Mouse (Mus musculus): ENCODE measurements around the gene Cttnbp2. TPM values are rescaled to one million over a fixed set of nuclear protein-coding genes. Genes with fewer than 3 reads are reported as not detected.

Gene Cttnbp2
- polyA plus RNA-seq, 1 experiment from 2014 or later = 15.0 TPM

DNA sequence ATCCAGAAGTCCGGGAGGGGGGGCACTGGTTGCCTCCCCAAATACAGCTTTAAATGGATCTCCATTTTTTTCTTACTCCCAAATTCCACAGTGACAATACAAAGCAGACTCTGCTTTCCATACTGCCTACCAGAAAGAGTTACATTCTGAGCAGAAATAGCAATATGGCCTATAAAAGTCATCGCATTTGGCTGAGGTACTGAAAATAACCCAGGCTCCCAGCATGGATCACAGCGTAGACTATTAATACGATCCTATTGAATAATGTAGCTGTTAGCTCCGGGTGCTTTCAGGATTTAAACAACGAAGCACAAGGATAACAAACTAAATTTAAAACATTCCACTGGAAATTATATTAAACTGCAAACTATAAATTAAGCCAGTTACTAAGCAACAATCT, 2.8 kb downstream of the Cttnbp2 start:
- Histone ChIP-seq H3K27me3 (ENCODE audit: control insufficient read depth, insufficient read depth, low read length) (no peaks in the 10 kb centered on the region), H3K4me3 (replicated peaks; ENCODE audit: low read length) (no peak overlapping the region), H3K4me2 (ENCODE audit: low read depth, low read length) (no peak overlapping the region), H3K36me3 (ENCODE audit: control insufficient read depth, insufficient read depth, low read length) (no peaks in the 10 kb centered on the region), H3K9me3 (replicated peaks; ENCODE audit: control insufficient read depth, low read length) (no peaks in the 10 kb centered on the region), H3K27ac (ENCODE audit: low read length) (no peak overlapping the region), H3K9ac (ENCODE audit: low read length) (no peak overlapping the region), H3K4me1 (ENCODE audit: control insufficient read depth, insufficient read depth, low read length) (peaks cover 17% of the 10 kb centered on the region)
- WGBS = 52% methylated on average over 6 of the region's 6 CpGs
- ATAC-seq (ENCODE audit: insufficient read depth, low FRiP score) = no peak

GRCm38 (mm10) chr6:18508036-18508435, 6.6 kb downstream of the Cttnbp2 start:
- no peak overlapping the region for H3K4me2 ChIP-seq (ENCODE audit: low read depth, low read length)
- H3K27me3 ChIP-seq (ENCODE audit: control insufficient read depth, insufficient read depth, low read length) = no peaks in the 10 kb centered on the region
- no peak overlapping the region for H3K4me3 ChIP-seq (replicated peaks; ENCODE audit: low read length)
- H3K9me3 ChIP-seq (replicated peaks; ENCODE audit: control insufficient read depth, low read length) = no peaks in the 10 kb centered on the region
- no peaks in the 10 kb centered on the region for H3K36me3 ChIP-seq (ENCODE audit: control insufficient read depth, insufficient read depth, low read length)
- peaks cover 2% of the 10 kb centered on the region for H3K4me1 ChIP-seq (ENCODE audit: control insufficient read depth, insufficient read depth, low read length)
- WGBS = 46% methylated on average over 2 of the region's 2 CpGs
- no peak overlapping the region for H3K27ac ChIP-seq (ENCODE audit: low read length)
- ATAC-seq (ENCODE audit: insufficient read depth, low FRiP score) = no peak
- H3K9ac ChIP-seq (ENCODE audit: low read length) = no peak overlapping the region

GRCm38 (mm10) chr6:18499833-18500232, 14.8 kb downstream of the Cttnbp2 start:
- 59% methylated on average over 5 of the region's 5 CpGs for WGBS
- no peaks in the 10 kb centered on the region for H3K27me3 ChIP-seq (ENCODE audit: control insufficient read depth, insufficient read depth, low read length)
- H3K4me1 ChIP-seq (ENCODE audit: control insufficient read depth, insufficient read depth, low read length) = no peaks in the 10 kb centered on the region
- no peak overlapping the region for H3K4me2 ChIP-seq (ENCODE audit: low read depth, low read length)
- no peak overlapping the region for H3K4me3 ChIP-seq (replicated peaks; ENCODE audit: low read length)
- no peaks in the 10 kb centered on the region for H3K9me3 ChIP-seq (replicated peaks; ENCODE audit: control insufficient read depth, low read length)
- no peaks in the 10 kb centered on the region for H3K36me3 ChIP-seq (ENCODE audit: control insufficient read depth, insufficient read depth, low read length)
- H3K9ac ChIP-seq (ENCODE audit: low read length) = no peak overlapping the region
- no peak overlapping the region for H3K27ac ChIP-seq (ENCODE audit: low read length)
- no peak for ATAC-seq (ENCODE audit: insufficient read depth, low FRiP score)

DNA sequence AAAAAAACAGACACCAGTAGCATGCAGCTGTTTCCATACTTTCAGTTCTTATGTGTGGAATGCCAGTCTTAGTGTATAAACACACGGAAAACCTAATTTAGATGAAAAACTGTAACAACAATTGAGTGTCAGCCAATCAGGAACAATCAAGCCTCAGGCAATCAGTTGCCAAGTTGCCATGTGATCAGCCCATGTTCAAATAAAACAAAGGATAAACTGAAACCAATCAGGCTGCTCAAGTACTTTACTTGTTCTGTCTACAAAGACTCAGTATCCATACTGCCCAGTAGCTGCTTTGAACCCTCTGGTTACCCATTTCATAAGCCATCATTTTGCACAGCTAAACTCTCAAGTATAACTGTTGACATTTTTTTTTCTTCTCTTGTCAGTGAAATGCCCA, 21.7 kb downstream of the Cttnbp2 start:
- Histone ChIP-seq H3K27me3 (ENCODE audit: control insufficient read depth, insufficient read depth, low read length) (no peaks in the 10 kb centered on the region), H3K4me1 (ENCODE audit: control insufficient read depth, insufficient read depth, low read length) (no peaks in the 10 kb centered on the region), H3K4me2 (ENCODE audit: low read depth, low read length) (no peak overlapping the region), H3K9me3 (replicated peaks; ENCODE audit: control insufficient read depth, low read length) (no peaks in the 10 kb centered on the region), H3K4me3 (replicated peaks; ENCODE audit: low read length) (no peak overlapping the region), H3K36me3 (ENCODE audit: control insufficient read depth, insufficient read depth, low read length) (no peaks in the 10 kb centered on the region), H3K9ac (ENCODE audit: low read length) (no peak overlapping the region), H3K27ac (ENCODE audit: low read length) (no peak overlapping the region)
- no peak for ATAC-seq (ENCODE audit: insufficient read depth, low FRiP score)
- 63% methylated on average over 1 of the region's 1 CpGs for WGBS

DNA sequence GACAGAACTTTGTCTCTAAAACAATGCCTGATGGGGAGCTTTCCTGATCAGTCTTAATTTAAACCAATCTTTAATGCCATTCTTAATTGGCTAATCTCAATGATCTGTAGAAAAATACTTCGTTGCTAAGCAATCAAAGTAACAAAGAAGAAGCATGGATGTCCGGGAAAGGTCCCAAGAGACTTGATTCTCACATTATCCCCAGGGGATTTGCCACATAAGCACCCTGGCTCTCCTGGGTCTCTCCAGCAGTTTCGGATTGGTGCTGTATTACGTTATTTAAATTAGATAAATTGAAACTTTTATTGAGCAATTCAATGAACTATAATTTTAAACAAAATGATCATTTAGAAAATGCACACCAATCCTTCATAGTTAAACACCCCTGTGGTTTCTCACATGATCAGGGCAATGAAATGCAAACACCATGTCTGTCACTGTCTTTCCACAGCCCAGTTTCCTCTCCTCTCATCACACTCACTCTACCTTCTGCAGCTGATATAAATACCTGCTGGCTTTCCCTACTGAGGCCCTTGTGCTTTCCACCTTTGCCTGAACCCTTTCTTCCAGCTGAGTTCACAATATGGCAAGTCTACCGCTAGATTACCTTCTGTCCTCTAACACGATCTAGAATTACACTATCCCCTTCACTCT, 22.3 kb downstream of the Cttnbp2 start:
- Histone ChIP-seq H3K4me3 (replicated peaks; ENCODE audit: low read length) (no peak overlapping the region), H3K4me1 (ENCODE audit: control insufficient read depth, insufficient read depth, low read length) (no peaks in the 10 kb centered on the region), H3K27me3 (ENCODE audit: control insufficient read depth, insufficient read depth, low read length) (no peaks in the 10 kb centered on the region), H3K9me3 (replicated peaks; ENCODE audit: control insufficient read depth, low read length) (no peaks in the 10 kb centered on the region), H3K4me2 (ENCODE audit: low read depth, low read length) (no peak overlapping the region), H3K36me3 (ENCODE audit: control insufficient read depth, insufficient read depth, low read length) (no peaks in the 10 kb centered on the region), H3K9ac (ENCODE audit: low read length) (no peak overlapping the region), H3K27ac (ENCODE audit: low read length) (no peak overlapping the region)
- no peak for ATAC-seq (ENCODE audit: insufficient read depth, low FRiP score)
- WGBS = 77% methylated on average over 6 of the region's 6 CpGs

DNA sequence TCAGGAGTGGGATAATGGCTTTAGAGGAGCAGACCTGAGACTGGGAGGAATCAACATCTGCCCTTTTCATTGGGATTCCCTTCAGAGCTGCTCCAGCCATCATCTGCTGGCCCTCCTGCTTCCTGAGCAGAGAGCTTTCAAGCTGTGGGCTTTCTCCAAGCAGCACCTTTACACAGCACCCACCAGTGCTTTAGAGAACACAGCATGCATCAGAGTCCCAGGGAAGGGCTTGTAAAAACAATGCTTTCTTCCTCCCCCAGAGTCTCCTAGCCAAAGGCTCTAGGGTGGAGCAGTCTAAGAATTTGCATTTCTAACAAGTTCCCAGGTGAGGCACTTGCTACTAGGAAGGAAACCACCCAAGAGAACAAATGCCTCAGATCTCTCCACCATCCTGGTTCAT, 29.6 kb downstream of the Cttnbp2 start:
- no peak overlapping the region for H3K4me2 ChIP-seq (ENCODE audit: low read depth, low read length)
- no peak overlapping the region for H3K27ac ChIP-seq (ENCODE audit: low read length)
- H3K4me1 ChIP-seq (ENCODE audit: control insufficient read depth, insufficient read depth, low read length) = peaks cover 5% of the 10 kb centered on the region
- H3K36me3 ChIP-seq (ENCODE audit: control insufficient read depth, insufficient read depth, low read length) = 0 out of 2 replicates have a peak, but pooled peaks cover 5% of the 10 kb centered on the region
- no peak overlapping the region for H3K9ac ChIP-seq (ENCODE audit: low read length)
- no peaks in the 10 kb centered on the region for H3K9me3 ChIP-seq (replicated peaks; ENCODE audit: control insufficient read depth, low read length)
- no peaks in the 10 kb centered on the region for H3K27me3 ChIP-seq (ENCODE audit: control insufficient read depth, insufficient read depth, low read length)
- no peak for ATAC-seq (ENCODE audit: insufficient read depth, low FRiP score)
- H3K4me3 ChIP-seq (replicated peaks; ENCODE audit: low read length) = no peak overlapping the region

- Histone ChIP-seq H3K36me3 (ENCODE audit: control insufficient read depth, insufficient read depth, low read length) (0 out of 2 replicates have a peak, but pooled peaks cover 5% of the 10 kb centered on the region), H3K9ac (ENCODE audit: low read length) (no peak overlapping the region), H3K27me3 (ENCODE audit: control insufficient read depth, insufficient read depth, low read length) (no peaks in the 10 kb centered on the region), H3K4me2 (ENCODE audit: low read depth, low read length) (no peak overlapping the region), H3K27ac (ENCODE audit: low read length) (no peak overlapping the region), H3K4me1 (ENCODE audit: control insufficient read depth, insufficient read depth, low read length) (peaks cover 5% of the 10 kb centered on the region), H3K4me3 (replicated peaks; ENCODE audit: low read length) (no peak overlapping the region), H3K9me3 (replicated peaks; ENCODE audit: control insufficient read depth, low read length) (no peaks in the 10 kb centered on the region)
- WGBS = 69% methylated on average over 5 of the region's 5 CpGs
- ATAC-seq (ENCODE audit: insufficient read depth, low FRiP score) = no peak
Measured at GRCm38 (mm10) chr6:18484061-18484460, 30.6 kb downstream of the Cttnbp2 start.

GRCm38 (mm10) chr6:18482546-18482945, 32.1 kb downstream of the Cttnbp2 start:
- Histone ChIP-seq H3K27ac (ENCODE audit: low read length) (no peak overlapping the region), H3K27me3 (ENCODE audit: control insufficient read depth, insufficient read depth, low read length) (no peaks in the 10 kb centered on the region), H3K9me3 (replicated peaks; ENCODE audit: control insufficient read depth, low read length) (no peaks in the 10 kb centered on the region), H3K4me3 (replicated peaks; ENCODE audit: low read length) (no peak overlapping the region), H3K4me1 (ENCODE audit: control insufficient read depth, insufficient read depth, low read length) (peaks cover 5% of the 10 kb centered on the region), H3K4me2 (ENCODE audit: low read depth, low read length) (no peak overlapping the region), H3K9ac (ENCODE audit: low read length) (no peak overlapping the region), H3K36me3 (ENCODE audit: control insufficient read depth, insufficient read depth, low read length) (0 out of 2 replicates have a peak, but pooled peaks cover 5% of the 10 kb centered on the region)
- no peak for ATAC-seq (ENCODE audit: insufficient read depth, low FRiP score)

DNA sequence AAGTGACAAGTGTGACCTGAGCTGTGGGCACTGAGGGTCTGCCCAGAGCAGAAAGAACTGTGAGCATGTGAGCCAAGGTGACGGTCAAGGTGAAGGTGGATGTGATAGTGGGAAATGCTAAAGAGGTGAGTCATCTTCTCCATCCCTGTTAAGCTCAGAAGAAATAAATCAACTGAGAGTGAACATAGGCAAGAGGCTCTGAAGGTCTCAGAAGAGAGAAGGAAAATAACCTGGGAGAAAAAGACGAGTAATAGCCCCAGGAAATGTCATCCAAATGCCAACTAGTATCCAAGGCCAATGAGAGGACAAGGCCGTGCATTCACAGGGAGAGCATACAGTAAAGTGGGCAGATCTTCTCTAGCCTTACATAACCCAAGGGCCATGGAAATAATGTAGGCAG, 32.9 kb downstream of the Cttnbp2 start:
- H3K4me3 ChIP-seq (replicated peaks; ENCODE audit: low read length) = no peak overlapping the region
- peaks cover 5% of the 10 kb centered on the region for H3K4me1 ChIP-seq (ENCODE audit: control insufficient read depth, insufficient read depth, low read length)
- no peak for ATAC-seq (ENCODE audit: insufficient read depth, low FRiP score)
- H3K9ac ChIP-seq (ENCODE audit: low read length) = no peak overlapping the region
- WGBS = 88% methylated on average over 3 of the region's 3 CpGs
- H3K27me3 ChIP-seq (ENCODE audit: control insufficient read depth, insufficient read depth, low read length) = no peaks in the 10 kb centered on the region
- no peak overlapping the region for H3K4me2 ChIP-seq (ENCODE audit: low read depth, low read length)
- no peak overlapping the region for H3K27ac ChIP-seq (ENCODE audit: low read length)
- 0 out of 2 replicates have a peak, but pooled peaks cover 5% of the 10 kb centered on the region for H3K36me3 ChIP-seq (ENCODE audit: control insufficient read depth, insufficient read depth, low read length)
- no peaks in the 10 kb centered on the region for H3K9me3 ChIP-seq (replicated peaks; ENCODE audit: control insufficient read depth, low read length)
